Mouse (Mus musculus) kidney, adult 2 months (tissue): Measurements from ENCODE around the gene Nrarp. TPM values are rescaled to one million over a fixed set of nuclear protein-coding genes. Genes with fewer than 3 reads are reported as not detected.

Source experiments
- DNase-seq: peaks from one replicate; pipeline ENCODE4 v3.0.0; 2021
- H3K27ac ChIP-seq: fragments of 200-500 bp; 2 replicates; pipeline ENCODE4 v1.5.1; 2012; ENCODE audit warnings: low read depth, low read length, control low read depth, inconsistent platforms; ENCODE audit not compliant: insufficient read depth
- H3K27me3 ChIP-seq: fragments of 200-500 bp; replicated peaks from 2 replicates; pipeline ENCODE4 v1.6.1; 2012; ENCODE audit warnings: mild to moderate bottlenecking, moderate library complexity, low read length, inconsistent platforms; ENCODE audit not compliant: control insufficient read depth, insufficient read depth
- H3K36me3 ChIP-seq: fragments of 200-500 bp; 2 replicates; pipeline ENCODE4 v1.6.1; 2012; ENCODE audit warnings: mild to moderate bottlenecking, moderate library complexity, low read length, inconsistent platforms; ENCODE audit not compliant: control insufficient read depth, insufficient read depth
- H3K4me1 ChIP-seq: fragments of 200-500 bp; 2 replicates; pipeline ENCODE4 v1.6.1; 2011; ENCODE audit warnings: low read length; ENCODE audit not compliant: control insufficient read depth, insufficient read depth
- H3K4me3 ChIP-seq: fragments of 200-500 bp; 2 replicates; pipeline ENCODE4 v1.5.1; 2011; ENCODE audit warnings: mild to moderate bottlenecking, low read depth, low read length, control low read depth; ENCODE audit not compliant: insufficient read depth
- CTCF ChIP-seq: fragments of 200-500 bp; conservative IDR thresholded peaks from 2 replicates; pipeline ENCODE4 v1.5.1; 2011; ENCODE audit warnings: low read depth, mild to moderate bottlenecking, control low read depth, low read length, moderate library complexity, mixed read lengths; ENCODE audit not compliant: insufficient read depth, insufficient read length
- POLR2A ChIP-seq: fragments of 200-500 bp; IDR thresholded peaks from one replicate; pipeline ENCODE4 v1.6.1; 2011; ENCODE audit warnings: low read depth, low read length, control low read depth
- WGBS: fragments of 180-500 bp; shearing (Covaris S2); methylation state at CpG from one replicate; pipeline ENCODE4 v1.1.7; 2018; 5-methylcytosine and 5-hydroxymethylcytosine counted together
- polyA plus RNA-seq: library from polyadenylated mRNA; depleted of rRNA; stranded (reverse); fragments of >200 nt; gene quantifications from 2 replicates; pipeline ENCODE4 v1.2.3, GENCODE M21; 2012

The Nrarp gene
- polyA plus RNA-seq, 1 experiment: 5.7 TPM

DNA sequence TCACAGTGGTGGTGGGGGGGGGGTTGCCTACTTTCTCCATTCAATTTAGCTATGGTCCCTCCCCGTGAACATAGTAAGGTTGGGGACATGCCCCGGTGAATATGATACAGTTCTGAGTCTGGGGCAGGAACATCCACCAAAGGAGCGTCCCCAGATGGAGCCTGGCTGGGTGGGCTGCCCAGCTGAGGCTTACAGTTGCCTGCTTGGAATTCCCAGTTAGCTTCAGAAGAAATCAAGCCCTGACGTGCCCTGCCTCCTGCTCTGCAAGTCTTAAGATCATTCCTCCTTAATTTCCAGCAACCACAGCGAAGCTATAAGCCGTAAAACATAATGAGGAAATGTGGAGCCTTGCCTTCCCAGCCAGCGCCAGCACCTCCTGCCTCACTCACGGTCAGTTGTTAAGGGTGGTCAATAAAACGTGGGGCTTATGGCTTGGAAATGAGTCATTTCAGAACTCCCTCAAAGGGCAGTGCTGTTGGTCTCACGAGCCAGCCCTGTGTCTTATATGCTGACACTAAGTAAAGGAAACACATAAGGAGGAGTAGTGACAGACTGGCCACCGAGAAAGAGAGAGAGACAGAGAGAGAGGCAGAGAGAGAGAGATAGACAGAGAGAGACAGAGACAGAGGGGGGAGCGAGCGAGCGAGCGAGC, 866 bp upstream of the Nrarp start:
- TF ChIP-seq POLR2A (no peak), CTCF (no peak)
- H3K27me3 ChIP-seq: no peaks in the 10 kb centered on the region
- peak overlapping the region; percentile 13; the same call in 1 of the 2 replicates for H3K4me3 ChIP-seq

DNA sequence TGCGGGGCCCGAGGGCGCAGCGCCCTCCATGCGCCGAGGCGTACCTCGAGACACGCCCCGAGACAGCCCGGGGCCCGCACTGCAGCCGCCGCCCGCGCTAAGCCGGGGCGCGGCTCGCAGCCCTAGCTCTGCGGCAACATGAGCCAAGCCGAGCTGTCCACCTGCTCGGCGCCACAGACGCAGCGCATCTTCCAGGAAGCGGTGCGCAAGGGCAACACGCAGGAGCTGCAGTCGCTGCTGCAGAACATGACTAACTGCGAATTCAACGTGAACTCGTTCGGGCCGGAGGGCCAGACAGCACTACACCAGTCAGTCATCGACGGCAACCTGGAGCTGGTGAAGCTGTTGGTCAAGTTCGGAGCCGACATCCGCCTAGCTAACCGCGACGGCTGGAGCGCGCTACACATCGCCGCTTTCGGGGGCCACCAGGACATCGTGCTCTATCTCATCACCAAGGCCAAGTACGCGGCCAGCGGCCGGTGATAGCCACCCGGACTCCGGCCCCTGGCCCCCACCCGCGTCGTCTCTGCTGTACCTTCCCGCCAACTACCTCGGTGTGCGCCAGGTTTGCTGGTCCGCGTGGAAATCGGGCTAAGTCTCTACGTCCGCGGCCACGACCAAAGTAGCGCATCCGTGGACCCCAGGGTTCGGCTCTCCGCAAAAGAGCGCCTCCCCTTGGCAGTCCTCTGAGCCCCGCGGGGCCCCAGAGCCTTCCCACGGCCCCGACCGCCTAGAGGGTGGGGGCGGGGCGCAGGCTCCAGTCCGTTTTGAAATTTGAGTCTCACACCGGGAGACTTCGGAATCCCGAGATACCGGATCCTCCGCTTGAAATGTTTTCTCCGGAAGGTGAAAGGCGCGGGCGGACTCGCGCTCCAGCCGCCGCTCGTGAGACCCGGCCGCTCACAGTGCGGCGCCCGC, 674 bp downstream of the Nrarp start:
- H3K4me1 ChIP-seq: peaks cover 15% of the 10 kb centered on the region
- WGBS: under 1% methylated on average over 100 of the region's 100 CpGs
- peak overlapping the region; percentile 1 for H3K27ac ChIP-seq
- H3K27me3 ChIP-seq: no peaks in the 10 kb centered on the region
- peak overlapping the region; percentile 67 for H3K4me3 ChIP-seq
- TF ChIP-seq POLR2A (no peak), CTCF (no peak)
- H3K36me3 ChIP-seq: no peaks in the 10 kb centered on the region
- peak; percentile 44 for DNase-seq

More for the DNA sequence above, 866 bp upstream of the Nrarp start:
- peaks cover 26% of the 10 kb centered on the region for H3K4me1 ChIP-seq
- DNase-seq: no peak
- H3K36me3 ChIP-seq: no peaks in the 10 kb centered on the region
- H3K27ac ChIP-seq: peak overlapping the region; percentile 19; the same call in 1 of the 2 replicates
- WGBS: 51% methylated on average over 15 of the region's 15 CpGs

DNA sequence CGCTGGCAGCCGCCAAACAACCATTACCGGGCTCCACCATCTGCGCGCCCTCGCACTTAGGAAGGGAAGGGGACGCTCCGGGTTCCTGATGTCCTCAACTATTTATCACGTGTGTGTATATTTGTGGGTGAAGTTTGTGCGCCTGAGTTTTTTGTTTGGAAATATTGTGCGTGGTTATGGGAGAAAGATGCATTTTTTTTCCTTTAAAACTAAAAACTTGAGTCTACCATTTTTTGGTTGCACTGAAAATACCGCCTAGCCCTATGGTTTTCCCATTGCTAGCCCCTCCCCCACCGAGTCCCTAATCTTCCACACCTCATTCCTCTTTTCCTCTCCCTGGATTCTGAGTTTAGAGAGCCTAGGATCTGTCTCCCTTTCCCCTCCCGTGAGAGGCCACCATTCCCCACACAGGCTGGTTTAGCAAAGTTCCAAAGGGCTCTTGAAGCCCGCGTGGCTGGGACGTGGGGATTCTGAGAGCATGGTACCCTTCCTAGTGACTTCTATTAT, 1.4 kb downstream of the Nrarp start:
- Histone ChIP-seq H3K27ac (no peak overlapping the region), H3K36me3 (no peaks in the 10 kb centered on the region), H3K4me1 (peaks cover 11% of the 10 kb centered on the region), H3K4me3 (peak overlapping the region; percentile 67), H3K27me3 (no peaks in the 10 kb centered on the region)
- no peak for DNase-seq
- TF ChIP-seq POLR2A: no peak
- 6% methylated on average over 17 of the region's 17 CpGs for whole genome bisulfite sequencing

DNA sequence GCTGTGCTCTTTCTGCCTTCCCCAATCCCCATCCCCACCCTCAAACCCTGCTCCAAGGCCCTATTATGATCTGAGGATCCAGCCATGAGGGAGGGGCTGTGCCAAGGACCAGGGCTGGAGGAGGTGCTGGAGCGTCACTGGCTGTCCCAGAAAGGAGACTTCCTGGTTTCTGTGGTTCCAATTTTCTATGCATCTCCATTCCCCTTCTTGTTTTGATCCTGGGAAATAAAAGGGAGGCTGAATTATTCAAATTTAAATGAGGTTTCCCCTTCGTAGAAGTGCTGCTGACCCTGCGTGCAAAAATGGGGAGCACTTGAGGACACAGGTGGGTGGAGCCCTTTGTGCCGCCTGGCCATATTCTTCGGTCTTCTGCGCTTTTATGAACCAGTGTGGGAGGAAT, 2.1 kb downstream of the Nrarp start:
- no peaks in the 10 kb centered on the region for H3K36me3 ChIP-seq
- H3K27me3 ChIP-seq: no peaks in the 10 kb centered on the region
- TF ChIP-seq POLR2A (no peak), CTCF (no peak)
- DNase-seq: no peak
- 54% methylated on average over 6 of the region's 6 CpGs for WGBS
- H3K27ac ChIP-seq: no peak overlapping the region
- H3K4me3 ChIP-seq: peak overlapping the region; percentile 35; the same call in 1 of the 2 replicates
- peaks cover 3% of the 10 kb centered on the region for H3K4me1 ChIP-seq

DNA sequence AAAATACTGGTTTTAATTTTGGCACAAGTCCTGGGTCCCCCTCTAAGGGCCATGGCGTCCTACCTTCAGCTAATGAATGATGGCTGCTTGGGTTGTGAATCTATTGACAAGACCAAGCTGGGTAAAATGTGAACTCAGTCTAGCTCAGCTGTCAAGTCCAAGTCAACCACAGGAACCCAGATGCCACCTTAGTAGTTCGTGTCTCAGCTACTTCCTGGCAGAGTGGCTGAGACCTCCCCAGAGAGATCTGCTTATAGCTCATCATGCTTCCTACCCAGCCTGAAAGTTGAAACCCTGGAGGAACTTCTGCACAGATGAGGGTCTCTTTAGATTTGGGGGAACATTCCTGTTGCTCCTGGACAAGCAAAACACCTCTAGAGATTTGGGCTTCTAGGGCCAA, 2.8 kb downstream of the Nrarp start:
- DNase-seq: no peak
- no peak for TF ChIP-seq POLR2A
- no peak for TF ChIP-seq CTCF
- WGBS: 71% methylated on average over 2 of the region's 2 CpGs
- no peaks in the 10 kb centered on the region; the same call in 1 of the 2 replicates for H3K4me1 ChIP-seq
- H3K4me3 ChIP-seq: no peak overlapping the region
- H3K27ac ChIP-seq: no peak overlapping the region
- no peaks in the 10 kb centered on the region for H3K27me3 ChIP-seq
- no peaks in the 10 kb centered on the region for H3K36me3 ChIP-seq

DNA sequence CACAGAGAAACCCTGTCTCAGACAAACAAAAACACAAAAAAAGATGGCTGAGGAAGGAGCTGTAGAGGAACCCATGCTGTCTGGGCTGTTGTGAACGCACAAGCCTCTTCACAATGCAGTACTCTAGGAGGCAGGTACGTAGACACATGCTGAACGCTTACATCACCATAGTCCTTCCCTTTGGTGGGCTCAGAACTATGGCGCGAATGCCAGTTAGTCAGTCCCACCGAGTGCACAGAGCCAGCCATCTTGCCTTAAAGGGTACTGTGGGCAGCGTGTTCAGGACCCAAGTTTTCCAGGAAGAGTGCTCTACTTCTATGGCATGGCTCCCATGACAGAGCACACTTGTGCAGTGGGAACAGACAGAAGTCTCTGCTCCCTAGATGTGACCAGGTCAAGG, 3.9 kb downstream of the Nrarp start:
- Histone ChIP-seq H3K4me3 (no peak overlapping the region), H3K36me3 (no peaks in the 10 kb centered on the region), H3K27me3 (no peaks in the 10 kb centered on the region), H3K4me1 (no peaks in the 10 kb centered on the region; the same call in 1 of the 2 replicates), H3K27ac (no peak overlapping the region)
- TF ChIP-seq CTCF (no peak), POLR2A (no peak)
- DNase-seq: no peak
- 96% methylated on average over 7 of the region's 7 CpGs for WGBS
